In genomic region chr16:11896411-11896810, GRCm38 (mm10) we compare ENCODE assay signal across 18 mouse cellular contexts. TPM values are rescaled to one million over a fixed set of nuclear protein-coding genes. Genes with fewer than 3 reads are reported as not detected.
A peak's percentile ranks its signal among the peaks of the same experiment; 100 is the strongest.
DNase-seq lines count a peak whose midpoint lies in the region; ATAC-seq lines count a peak whose summit lies in the region.
"Had no signal": no experiment of that assay in that cellular context is flagged by ENCODE, and none has a peak within 500 bp of the region (broad histone marks: within the 10 kb centered on the region; RNA-seq: fewer than 3 reads in every experiment).

No protein-coding gene starts in this region.

- peak; percentile 11 for DNase-seq in 416B (ENCODE audit: low read depth)
- DNase-seq in B cell, adult 2 months, result peak; percentile 25 to 34
- peak; percentile 42 for DNase-seq in R1 (ENCODE audit: low read depth, low spot score)
- DNase-seq in thymus, postnatal 14 days, result no peak
- DNase-seq in frontal cortex, postnatal 25 days (ENCODE audit: low spot score in 2 of 2), result no peak
- DNase-seq in urinary bladder, postnatal 25 days (ENCODE audit: low spot score), result no peak
- DNase-seq: adrenal gland, postnatal 25 days; cerebellum, adult 9-10 months; kidney, postnatal 25 days; lung, adult 2 months; lung, postnatal 14 days; right cerebral cortex, postnatal 14 days; thymus, adult 2 months had no signal

- ATAC-seq in neutrophil, adult 5-6 weeks (ENCODE audit: extremely low read depth, insufficient number of reproducible peaks, low FRiP score, poor library complexity, severe bottlenecking), result peak; percentile 51
- ATAC-seq: forebrain, embryonic 14.5 days; intestine, embryonic 16.5 days; liver, embryonic 12.5 days; midbrain, embryonic 15.5 days had no signal

RNA-seq across cellular contexts. Expression of gene Cpped1, which starts 12.8 kb away (rescaled TPM):
- total RNA-seq in neutrophil, adult 5-6 weeks (2017), result 3.6 and 4.9 TPM in 2 replicates

Comparison
In these comparisons a context has a peak if more than half of its experiments do, and no peak if none do; other contexts are left out.
1. DNase-seq: peak in 416B (single experiment), B cell, adult 2 months (2 of 2) and R1 (single experiment); none in thymus, postnatal 14 days (single experiment), frontal cortex, postnatal 25 days (0 of 2) and urinary bladder, postnatal 25 days (single experiment).